Mouse (Mus musculus): ENCODE measurements around the gene Cyb561d2. TPM values are rescaled to one million over a fixed set of nuclear protein-coding genes. Genes with fewer than 3 reads are reported as not detected.
A peak's percentile ranks its signal among the peaks of the same experiment; 100 is the strongest.

Gene Cyb561d2
- polyA plus RNA-seq, 1 experiment from 2014 or later = 38.5 TPM

DNA sequence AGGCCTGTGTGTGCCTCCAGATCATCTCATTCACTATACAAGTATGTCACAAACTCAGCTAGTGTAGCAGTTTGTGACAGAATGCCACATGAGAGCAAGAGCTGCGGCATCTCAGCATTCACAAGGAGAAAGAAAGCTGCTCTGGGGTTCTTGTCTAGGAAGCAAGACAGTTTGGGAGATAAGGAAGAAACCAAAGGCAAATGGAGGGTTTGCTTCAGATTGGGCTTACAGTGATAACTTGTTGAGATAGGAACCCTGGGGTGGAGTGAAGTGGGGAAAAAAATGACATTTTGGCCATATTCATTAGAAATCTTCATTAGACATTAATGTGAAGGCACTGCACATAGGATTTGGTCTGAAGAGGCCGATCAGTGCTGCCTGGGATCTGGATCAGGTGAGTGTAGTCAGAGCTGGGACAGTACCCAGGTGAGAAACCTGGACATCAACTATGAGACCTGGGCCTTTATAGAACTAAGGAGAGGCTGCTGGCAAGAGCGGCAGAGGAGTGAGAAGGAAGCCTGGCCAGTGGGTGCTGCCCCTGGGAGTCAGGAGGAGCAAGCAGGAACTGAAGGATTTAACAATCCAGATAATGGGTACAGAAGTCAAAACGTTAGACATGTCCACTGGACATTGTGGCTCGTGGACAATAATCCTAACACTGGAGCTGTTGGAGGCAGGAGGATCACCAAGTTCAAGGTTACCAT, 10.8 kb upstream of the Cyb561d2 start:
- H3K4me2 ChIP-seq (ENCODE audit: low read length) = no peak overlapping the region
- H3K4me3 ChIP-seq (replicated peaks; ENCODE audit: low read length) = no peak overlapping the region
- WGBS = 82% methylated on average over 5 of the region's 5 CpGs
- no peak overlapping the region for H3K27ac ChIP-seq (ENCODE audit: low read length)
- H3K4me1 ChIP-seq (replicated peaks; ENCODE audit: control insufficient read depth, insufficient read depth, low read length) = peaks cover 41% of the 10 kb centered on the region
- no peaks in the 10 kb centered on the region for H3K9me3 ChIP-seq (ENCODE audit: control insufficient read depth, low read length)
- ATAC-seq = no peak
- H3K36me3 ChIP-seq (ENCODE audit: control insufficient read depth, insufficient read depth) = peaks cover 8% of the 10 kb centered on the region; the same call in 1 of the 2 replicates
- H3K9ac ChIP-seq (replicated peaks; ENCODE audit: low read depth, low read length) = no peak overlapping the region
- peaks cover 32% of the 10 kb centered on the region for H3K27me3 ChIP-seq (replicated peaks; ENCODE audit: control insufficient read depth, insufficient read depth, low read length)

DNA sequence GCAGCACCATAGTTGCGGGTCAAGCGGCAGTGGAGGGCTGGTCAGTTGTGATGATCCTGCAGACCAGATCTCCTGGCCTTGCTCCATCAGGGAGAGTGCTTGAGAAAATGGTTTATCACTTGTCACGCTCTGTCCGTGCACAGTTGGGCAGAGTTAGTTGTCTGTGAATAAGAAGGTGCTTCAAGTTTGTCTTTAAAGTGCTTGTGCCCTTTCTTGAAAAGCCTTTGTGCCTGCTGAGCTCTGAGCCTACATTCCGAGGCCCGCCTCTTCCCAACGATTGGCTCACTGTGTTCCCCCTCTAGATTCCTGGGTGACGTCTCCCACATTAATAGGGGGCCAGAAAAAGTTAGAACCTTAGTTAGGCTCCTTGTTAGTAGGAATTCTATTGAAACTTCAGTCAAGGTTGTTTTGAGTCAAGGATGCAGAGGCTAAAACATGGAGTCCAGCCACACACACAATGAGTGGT, 9.9 kb upstream of the Cyb561d2 start:
- peak overlapping the region; percentile 45 for H3K4me3 ChIP-seq (replicated peaks; ENCODE audit: low read length)
- H3K4me1 ChIP-seq (replicated peaks; ENCODE audit: control insufficient read depth, insufficient read depth, low read length) = peaks cover 49% of the 10 kb centered on the region
- H3K27me3 ChIP-seq (replicated peaks; ENCODE audit: control insufficient read depth, insufficient read depth, low read length) = peaks cover 32% of the 10 kb centered on the region
- peak overlapping the region; percentile 65; the same call in 1 of the 2 replicates for H3K9ac ChIP-seq (replicated peaks; ENCODE audit: low read depth, low read length)
- no peak overlapping the region for H3K27ac ChIP-seq (ENCODE audit: low read length)
- H3K36me3 ChIP-seq (ENCODE audit: control insufficient read depth, insufficient read depth) = peaks cover 2% of the 10 kb centered on the region; the same call in 1 of the 2 replicates
- ATAC-seq = no peak
- peak overlapping the region; percentile 72 for H3K4me2 ChIP-seq (ENCODE audit: low read length)
- no peaks in the 10 kb centered on the region for H3K9me3 ChIP-seq (ENCODE audit: control insufficient read depth, low read length)
- 13% methylated on average over 8 of the region's 8 CpGs for WGBS

DNA sequence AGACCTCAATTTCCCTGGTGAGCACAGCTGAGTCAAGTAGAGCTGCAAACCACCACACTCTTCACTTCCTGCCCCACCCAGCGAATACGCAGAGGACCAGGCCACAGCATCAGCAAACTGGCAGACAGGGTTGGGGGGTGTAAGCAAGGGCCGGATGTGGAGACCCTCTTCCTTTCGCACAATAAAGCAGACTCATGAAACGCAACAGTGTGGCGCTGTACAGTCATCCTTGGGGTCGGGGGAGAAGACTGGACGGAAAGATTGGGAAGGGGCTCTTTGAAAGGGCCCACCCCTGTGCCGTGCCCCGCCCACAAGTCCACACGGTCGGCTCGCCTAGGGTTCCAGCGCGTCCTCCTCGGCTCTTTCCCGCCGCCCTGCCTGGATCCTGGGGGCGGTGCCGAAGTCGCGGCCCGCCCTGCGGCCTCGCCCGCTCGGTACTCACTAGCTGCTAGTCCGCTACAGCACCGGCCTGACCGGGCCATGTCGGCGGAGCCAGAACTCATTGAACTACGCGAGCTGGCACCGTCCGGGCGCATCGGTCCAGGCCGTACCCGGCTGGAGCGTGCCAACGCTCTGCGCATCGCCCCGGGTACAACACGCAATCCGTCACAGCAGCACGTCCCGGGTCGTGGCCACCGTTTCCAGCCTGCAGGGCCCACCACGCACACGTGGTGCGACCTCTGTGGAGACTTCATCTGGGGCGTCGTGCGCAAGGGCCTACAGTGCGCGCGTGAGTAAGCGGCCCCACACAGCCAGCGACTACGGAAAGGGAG, 9.3 kb upstream of the Cyb561d2 start, which contains the start of gene Rassf1:
Gene Rassf1, plus strand, starts transcription at position 439 of the 773 bp plus-strand sequence.
- peaks cover 50% of the 10 kb centered on the region for H3K4me1 ChIP-seq (replicated peaks; ENCODE audit: control insufficient read depth, insufficient read depth, low read length)
- no peaks in the 10 kb centered on the region for H3K9me3 ChIP-seq (ENCODE audit: control insufficient read depth, low read length)
- under 1% methylated on average over 63 of the region's 63 CpGs for WGBS
- H3K4me2 ChIP-seq (ENCODE audit: low read length) = peak within 1 kb of the TSS; percentile 72
- peak within 1 kb of the TSS; percentile 65 for H3K9ac ChIP-seq (replicated peaks; ENCODE audit: low read depth, low read length)
- peaks cover 32% of the 10 kb centered on the region for H3K27me3 ChIP-seq (replicated peaks; ENCODE audit: control insufficient read depth, insufficient read depth, low read length)
- no peaks in the 10 kb centered on the region for H3K36me3 ChIP-seq (ENCODE audit: control insufficient read depth, insufficient read depth)
- ATAC-seq = no peak
- no peak within 1 kb of the TSS for H3K27ac ChIP-seq (ENCODE audit: low read length)
- peak within 1 kb of the TSS; percentile 45 for H3K4me3 ChIP-seq (replicated peaks; ENCODE audit: low read length)

DNA sequence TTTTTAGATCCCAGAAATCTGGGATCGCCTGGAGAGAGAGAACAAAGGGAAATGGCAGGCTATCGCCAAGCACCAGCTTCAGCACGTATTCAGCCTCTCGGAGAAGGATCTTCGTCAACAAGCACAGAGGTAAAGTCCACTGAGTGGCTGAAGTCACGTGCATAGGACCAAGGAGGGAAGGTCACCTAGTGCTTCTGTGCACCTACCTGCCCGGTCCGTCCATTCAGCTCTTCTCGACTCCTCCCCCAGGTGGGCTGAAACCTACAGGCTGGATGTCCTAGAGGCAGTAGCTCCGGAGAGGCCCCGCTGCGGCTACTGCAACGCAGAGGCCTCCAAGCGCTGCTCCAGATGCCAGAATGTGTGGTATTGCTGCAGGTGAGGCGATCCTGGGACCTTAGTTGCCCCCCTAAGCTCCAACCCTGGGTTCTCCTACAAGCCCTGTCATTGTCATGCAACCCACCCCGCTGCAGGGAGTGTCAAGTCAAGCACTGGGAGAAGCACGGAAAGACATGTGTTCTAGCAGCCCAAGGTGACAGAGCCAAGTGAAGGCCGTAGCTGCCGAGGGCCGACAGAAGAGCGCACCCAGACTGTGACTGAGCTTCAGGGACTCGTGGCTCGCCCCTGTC, 8.6 kb upstream of the Cyb561d2 start:
- WGBS = 34% methylated on average over 23 of the region's 23 CpGs

DNA sequence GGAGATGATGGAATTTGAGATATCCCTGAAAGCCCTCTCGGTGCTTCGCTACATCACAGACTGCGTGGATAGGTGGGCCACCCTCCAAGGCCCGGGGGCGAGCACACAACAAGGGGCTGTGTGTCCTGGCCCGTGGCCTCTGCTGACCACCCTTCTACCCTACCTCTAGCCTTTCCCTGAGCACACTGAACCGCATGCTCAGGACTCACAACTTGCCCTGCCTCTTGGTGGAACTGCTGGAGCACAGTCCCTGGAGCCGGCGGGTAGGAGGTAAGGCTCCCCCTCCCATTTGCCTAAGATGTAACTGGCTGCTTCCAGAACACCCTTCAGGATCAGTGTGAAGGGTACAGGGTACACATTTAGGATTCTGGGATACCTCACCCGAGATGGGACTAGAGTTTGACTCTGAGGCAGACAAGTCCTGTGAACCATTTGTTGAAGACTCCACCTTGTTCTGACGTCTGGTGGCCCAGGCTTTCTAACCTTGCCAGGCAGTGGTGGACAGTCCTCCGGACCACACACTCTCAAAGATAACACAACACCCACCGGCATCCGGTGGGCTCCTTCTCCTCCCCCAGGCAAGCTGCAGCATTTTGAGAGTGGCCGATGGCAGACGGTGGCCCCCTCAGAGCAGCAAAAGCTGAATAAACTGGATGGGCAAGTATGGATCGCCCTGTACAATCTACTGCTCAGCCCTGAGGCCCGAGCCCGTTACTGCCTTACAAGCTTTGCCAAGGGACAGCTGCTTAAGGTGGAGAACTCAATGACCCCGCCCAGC, 7.5 kb upstream of the Cyb561d2 start:
- Histone ChIP-seq H3K4me1 (replicated peaks; ENCODE audit: control insufficient read depth, insufficient read depth, low read length) (peaks cover 43% of the 10 kb centered on the region), H3K36me3 (ENCODE audit: control insufficient read depth, insufficient read depth) (0 out of 2 replicates have a peak, but pooled peaks cover 3% of the 10 kb centered on the region), H3K27me3 (replicated peaks; ENCODE audit: control insufficient read depth, insufficient read depth, low read length) (peaks cover 32% of the 10 kb centered on the region), H3K4me2 (ENCODE audit: low read length) (no peak overlapping the region), H3K9me3 (ENCODE audit: control insufficient read depth, low read length) (no peaks in the 10 kb centered on the region), H3K4me3 (replicated peaks; ENCODE audit: low read length) (no peak overlapping the region), H3K27ac (ENCODE audit: low read length) (no peak overlapping the region), H3K9ac (replicated peaks; ENCODE audit: low read depth, low read length) (no peak overlapping the region)
- WGBS = 88% methylated on average over 20 of the region's 20 CpGs
- ATAC-seq = no peak

More for the DNA sequence above, 8.6 kb upstream of the Cyb561d2 start:
- no peaks in the 10 kb centered on the region for H3K9me3 ChIP-seq (ENCODE audit: control insufficient read depth, low read length)
- peak overlapping the region; percentile 45; the same call in 1 of the 2 replicates for H3K4me3 ChIP-seq (replicated peaks; ENCODE audit: low read length)
- H3K27ac ChIP-seq (ENCODE audit: low read length) = no peak overlapping the region
- H3K27me3 ChIP-seq (replicated peaks; ENCODE audit: control insufficient read depth, insufficient read depth, low read length) = peaks cover 32% of the 10 kb centered on the region
- no peak for ATAC-seq
- H3K36me3 ChIP-seq (ENCODE audit: control insufficient read depth, insufficient read depth) = no peaks in the 10 kb centered on the region
- H3K9ac ChIP-seq (replicated peaks; ENCODE audit: low read depth, low read length) = peak overlapping the region; percentile 65
- H3K4me1 ChIP-seq (replicated peaks; ENCODE audit: control insufficient read depth, insufficient read depth, low read length) = peaks cover 50% of the 10 kb centered on the region
- peak overlapping the region; percentile 72 for H3K4me2 ChIP-seq (ENCODE audit: low read length)

DNA sequence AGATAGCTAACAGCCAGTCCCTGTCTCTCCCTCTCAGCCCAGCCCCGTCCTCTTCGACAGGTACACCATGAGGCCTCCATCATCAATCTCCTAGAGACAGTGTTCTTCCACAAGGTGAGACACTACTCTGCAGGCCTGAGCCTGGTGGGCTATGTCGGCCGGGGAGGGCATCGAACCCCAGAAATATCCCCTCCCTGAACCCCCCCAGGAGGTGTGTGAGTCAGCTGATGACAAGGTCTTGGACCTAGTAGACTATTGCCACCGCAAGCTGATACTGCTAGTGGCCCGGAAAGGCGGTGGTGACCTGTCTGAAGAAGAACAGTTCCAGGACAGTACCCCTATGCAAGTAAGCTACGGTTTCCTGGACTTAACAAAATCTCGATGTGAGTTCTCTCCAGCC, 6.8 kb upstream of the Cyb561d2 start:
- no peak overlapping the region for H3K27ac ChIP-seq (ENCODE audit: low read length)
- H3K36me3 ChIP-seq (ENCODE audit: control insufficient read depth, insufficient read depth) = peaks cover 9% of the 10 kb centered on the region
- H3K27me3 ChIP-seq (replicated peaks; ENCODE audit: control insufficient read depth, insufficient read depth, low read length) = peaks cover 32% of the 10 kb centered on the region
- H3K9ac ChIP-seq (replicated peaks; ENCODE audit: low read depth, low read length) = no peak overlapping the region
- no peak overlapping the region for H3K4me2 ChIP-seq (ENCODE audit: low read length)
- no peaks in the 10 kb centered on the region for H3K9me3 ChIP-seq (ENCODE audit: control insufficient read depth, low read length)
- WGBS = 88% methylated on average over 10 of the region's 10 CpGs
- peaks cover 41% of the 10 kb centered on the region for H3K4me1 ChIP-seq (replicated peaks; ENCODE audit: control insufficient read depth, insufficient read depth, low read length)
- ATAC-seq = no peak
- no peak overlapping the region for H3K4me3 ChIP-seq (replicated peaks; ENCODE audit: low read length)

DNA sequence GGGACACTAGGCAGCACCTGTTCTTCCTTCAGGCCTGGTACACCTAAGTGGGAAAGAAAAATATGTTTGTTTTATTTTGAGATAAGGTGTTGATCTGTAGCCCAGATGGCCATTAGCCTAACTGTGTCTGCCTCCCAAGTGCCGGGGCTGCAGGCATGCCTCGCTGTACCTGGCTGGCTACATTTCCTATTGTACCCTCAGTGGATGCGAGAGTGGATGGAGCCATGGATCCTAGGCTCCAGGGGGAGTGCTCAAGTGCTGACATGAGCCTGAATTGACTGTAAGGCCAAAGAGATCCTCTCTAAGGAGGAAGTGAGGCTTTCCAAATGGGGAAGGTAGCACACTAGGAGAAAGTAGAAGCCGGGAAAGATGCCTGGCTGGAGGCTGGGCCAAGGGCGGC, 6.0 kb upstream of the Cyb561d2 start:
- H3K9ac ChIP-seq (replicated peaks; ENCODE audit: low read depth, low read length) = no peak overlapping the region
- H3K4me1 ChIP-seq (replicated peaks; ENCODE audit: control insufficient read depth, insufficient read depth, low read length) = peaks cover 40% of the 10 kb centered on the region
- H3K9me3 ChIP-seq (ENCODE audit: control insufficient read depth, low read length) = no peaks in the 10 kb centered on the region
- H3K36me3 ChIP-seq (ENCODE audit: control insufficient read depth, insufficient read depth) = peaks cover 9% of the 10 kb centered on the region
- WGBS = 79% methylated on average over 5 of the region's 5 CpGs
- H3K27ac ChIP-seq (ENCODE audit: low read length) = no peak overlapping the region
- peaks cover 32% of the 10 kb centered on the region for H3K27me3 ChIP-seq (replicated peaks; ENCODE audit: control insufficient read depth, insufficient read depth, low read length)
- no peak for ATAC-seq
- no peak overlapping the region for H3K4me3 ChIP-seq (replicated peaks; ENCODE audit: low read length)
- H3K4me2 ChIP-seq (ENCODE audit: low read length) = no peak overlapping the region

DNA sequence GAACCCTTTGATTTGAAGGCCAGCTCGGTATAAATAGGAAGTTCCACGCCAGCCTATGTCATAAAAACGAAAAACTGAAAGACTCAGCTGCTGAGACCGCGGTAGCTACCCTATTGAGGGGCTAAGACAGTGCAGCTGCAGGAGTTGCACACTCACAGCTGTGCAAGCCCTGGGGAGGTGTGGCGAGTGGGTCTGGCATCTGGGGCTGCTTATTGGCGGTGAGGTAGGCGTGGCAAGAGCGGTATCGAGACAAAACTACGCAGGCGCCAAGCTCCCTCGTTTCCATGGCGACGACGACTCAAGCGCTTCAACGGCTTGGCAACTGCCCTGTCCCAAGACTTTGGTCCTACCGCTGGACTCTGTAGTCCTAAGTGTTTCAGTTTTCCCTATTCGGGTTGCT, 5.0 kb upstream of the Cyb561d2 start, which contains the start of gene Zmynd10:
Gene Zmynd10, plus strand, starts transcription at position 273 of the 400 bp plus-strand sequence.
- Histone ChIP-seq H3K9me3 (ENCODE audit: control insufficient read depth, low read length) (no peaks in the 10 kb centered on the region), H3K4me1 (replicated peaks; ENCODE audit: control insufficient read depth, insufficient read depth, low read length) (peaks cover 46% of the 10 kb centered on the region), H3K27ac (ENCODE audit: low read length) (peak within 1 kb of the TSS; percentile 44), H3K36me3 (ENCODE audit: control insufficient read depth, insufficient read depth) (peaks cover 9% of the 10 kb centered on the region), H3K4me2 (ENCODE audit: low read length) (peak within 1 kb of the TSS; percentile 55), H3K27me3 (replicated peaks; ENCODE audit: control insufficient read depth, insufficient read depth, low read length) (peaks cover 23% of the 10 kb centered on the region), H3K9ac (replicated peaks; ENCODE audit: low read depth, low read length) (0 out of 2 replicates have a peak within 1 kb of the TSS, but pooled peaks have one; percentile 32), H3K4me3 (replicated peaks; ENCODE audit: low read length) (peak within 1 kb of the TSS; percentile 31)
- peak; percentile 68 for ATAC-seq
- WGBS = 2% methylated on average over 20 of the region's 20 CpGs

Data from forebrain, embryonic 16.5 days (tissue).